Mouse (Mus musculus): ENCODE results near the gene 4932438H23Rik.

DNA sequence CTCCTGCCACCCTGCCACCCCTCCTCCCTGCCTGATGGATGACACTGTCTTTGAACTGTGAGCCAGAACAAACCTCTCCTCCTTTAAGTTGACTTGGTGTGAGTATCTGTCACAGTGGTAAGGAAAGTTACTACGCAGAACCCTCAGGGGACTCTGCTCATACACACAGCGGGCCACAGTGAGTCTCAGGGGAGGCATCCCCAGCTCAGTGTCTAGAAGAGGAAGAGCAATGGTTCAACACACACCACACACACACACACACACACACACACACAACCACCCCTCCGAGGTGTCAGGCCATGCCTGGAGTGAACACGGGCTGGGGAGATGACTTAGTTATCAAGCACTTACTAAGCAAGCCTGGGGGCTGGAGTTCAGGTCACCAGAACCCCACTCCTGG, 33.5 kb upstream of the 4932438H23Rik start:
- TF ChIP-seq POLR2AphosphoS2 (IDR thresholded peaks at IDR 0.05; ENCODE audit: low read length) (no peak), CTCF (IDR thresholded peaks at IDR 0.05 in 2 of 3, conservative IDR thresholded peaks at IDR 0.05 in 1 of 3; ENCODE audit: control insufficient read depth in 1 of 3, insufficient read depth in 1 of 3, low read depth in 2 of 3, low read length in 3 of 3, poor library complexity in 1 of 3, severe bottlenecking in 1 of 3) (no peak), EP300 (IDR thresholded peaks at IDR 0.05; ENCODE audit: low read depth in 1 of 2, low read length in 2 of 2) (no peak), UBTF (IDR thresholded peaks at IDR 0.05; ENCODE audit: borderline replicate concordance, insufficient read depth, low read depth, low read length) (no peak), POLR2A (IDR thresholded peaks at IDR 0.05; ENCODE audit: control insufficient read depth in 1 of 2, insufficient read depth in 1 of 2, low read depth in 1 of 2, low read length in 2 of 2, poor library complexity in 1 of 2) (no peak), NRF1 (IDR thresholded peaks at IDR 0.05; ENCODE audit: insufficient read depth, low read depth, low read length, poor library complexity, severe bottlenecking) (no peak), RCOR1 (IDR thresholded peaks at IDR 0.05; ENCODE audit: low read depth, low read length) (no peak)

Measured in MEL (cell line).